Mouse (Mus musculus): ENCODE measurements around the gene Gm10722. TPM values are rescaled to one million over a fixed set of nuclear protein-coding genes. Genes with fewer than 3 reads are reported as not detected.
"Not testable (repeated sequence)": the region's sequence is repeated elsewhere in the genome, so short reads cannot be mapped to it uniquely, and the experiment has no call there.

Gene Gm10722
- total RNA-seq, 2 experiments from 2014 or later: not detected

- DNase-seq: peak; percentile 44 to 51
Observed at GRCm38 (mm10) chr9:3025653-3026052, 24.9 kb downstream of the Gm10722 start.

- not testable (repeated sequence) for DNase-seq
Observed at GRCm38 (mm10) chr9:3026136-3026535, 25.4 kb downstream of the Gm10722 start.

DNA sequence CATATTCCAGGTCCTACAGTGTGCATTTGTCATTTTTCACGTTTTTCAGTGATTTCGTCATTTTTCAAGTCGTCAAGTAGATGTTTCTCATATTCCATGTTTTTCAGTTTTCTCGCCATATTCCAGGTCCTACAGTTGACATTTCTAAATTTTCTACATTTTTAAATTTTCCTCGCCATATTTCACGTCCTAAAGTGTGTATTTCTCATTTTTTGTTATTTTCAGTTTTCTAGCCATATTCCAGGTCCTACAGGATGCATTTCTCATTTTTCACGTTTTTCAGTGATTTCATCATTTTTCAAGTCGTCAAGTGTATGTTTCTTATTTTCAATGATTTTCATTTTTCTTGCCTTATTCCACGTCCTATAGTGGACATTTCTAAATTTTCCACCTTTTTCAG lies 26.0 kb downstream of the Gm10722 start:
- not testable (repeated sequence) for DNase-seq

GRCm38 (mm10) chr9:3027200-3027599 lies 26.5 kb downstream of the Gm10722 start:
- DNase-seq: not testable (repeated sequence)

DNA sequence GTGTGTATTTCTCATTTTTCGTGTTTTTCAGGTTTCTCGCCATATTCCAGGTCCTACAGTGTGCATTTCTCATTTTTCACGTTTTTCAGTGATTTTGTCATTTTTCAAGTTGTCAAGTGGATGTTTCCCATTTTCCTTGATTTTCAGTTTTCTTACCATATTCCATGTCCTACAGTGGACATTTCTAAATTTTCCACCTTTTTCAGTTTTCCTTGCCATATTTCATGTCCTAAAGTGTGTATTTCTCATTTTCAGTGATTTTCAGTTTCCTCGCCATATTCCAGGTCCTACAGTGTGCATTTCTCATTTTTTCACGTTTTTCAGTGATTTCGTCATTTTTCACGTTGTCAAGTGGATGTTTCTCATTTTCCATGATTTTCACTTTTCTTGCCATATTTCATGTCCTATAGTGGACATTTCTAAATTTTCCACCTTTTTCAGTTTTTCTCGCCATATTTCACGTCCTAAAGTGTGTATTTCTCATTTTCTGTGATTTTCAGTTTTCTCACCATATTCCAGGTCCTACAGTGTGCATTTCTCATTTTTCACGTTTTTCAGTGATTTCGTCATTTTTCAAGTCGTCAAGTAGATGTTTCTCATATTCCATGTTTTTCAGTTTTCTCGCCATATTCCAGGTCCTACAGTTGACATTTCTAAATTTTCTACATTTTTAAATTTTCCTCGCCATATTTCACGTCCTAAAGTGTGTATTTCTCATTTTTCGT lies 28.7 kb downstream of the Gm10722 start:
- peak; percentile 16 to 24 for DNase-seq

- not testable (repeated sequence) for DNase-seq
Observed at GRCm38 (mm10) chr9:3030677-3031318, 30.1 kb downstream of the Gm10722 start.

DNA sequence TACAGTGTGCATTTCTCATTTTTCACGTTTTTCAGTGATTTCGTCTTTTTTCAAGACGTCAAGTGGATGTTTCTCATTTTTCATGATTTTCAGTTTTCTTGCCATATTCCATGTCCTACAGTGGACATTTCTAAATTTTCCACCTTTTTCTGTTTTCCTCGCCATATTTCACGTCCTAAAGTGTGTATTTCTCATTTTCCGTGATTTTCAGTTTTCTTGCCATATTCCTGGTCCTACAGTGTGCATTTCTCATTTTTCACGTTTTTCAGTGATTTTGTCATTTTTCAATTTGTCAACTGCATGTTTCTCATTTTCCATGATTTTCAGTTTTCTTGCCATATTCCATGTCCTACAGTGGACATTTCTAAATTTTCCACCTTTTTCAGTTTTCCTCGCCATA lies 33.6 kb downstream of the Gm10722 start, which contains the start of gene Gm17535:
Gm17535 (plus strand) TSS at position 301 of the 400 bp plus-strand sequence.
- not testable (repeated sequence) for DNase-seq

- not testable (repeated sequence) for DNase-seq
Observed at GRCm38 (mm10) chr9:3036577-3036976, 35.9 kb downstream of the Gm10722 start, which contains the start of gene Gm10715. Gene Gm10715 (plus strand): TSS chr9:3036877.

DNA sequence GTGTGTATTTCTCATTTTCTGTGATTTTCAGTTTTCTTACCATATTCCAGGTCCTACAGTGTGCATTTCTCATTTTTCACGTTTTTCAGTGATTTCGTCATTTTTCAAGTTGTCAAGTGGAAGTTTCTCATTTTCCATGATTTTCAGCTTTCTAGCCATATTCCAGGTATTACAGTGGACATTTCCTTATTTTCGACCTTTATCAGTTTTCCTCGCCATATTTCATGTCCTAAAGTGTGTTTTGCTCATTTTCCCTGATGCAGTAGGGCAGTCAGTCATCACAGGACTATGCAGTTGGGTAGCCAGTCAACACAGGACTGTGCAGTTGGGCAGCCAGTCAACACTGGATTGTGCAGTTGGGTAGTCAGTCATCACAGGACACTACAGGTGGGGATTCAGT lies 37.4 kb downstream of the Gm10722 start:
- DNase-seq: not testable (repeated sequence)

Small RNAs within 50 kb of the gene (microRNA-seq; reads per million reads assigned to microRNA genes)
- gene Mir101c: 0 reads per million in 2 experiments

Other genes starting within 250 kb of the Gm10722 start
- not detected for gene Gm11168, start 2.4 kb downstream of the Gm10722 start, total RNA-seq (2021)
- not detected for gene Gm10721, start 12.2 kb downstream of the Gm10722 start, total RNA-seq (2021)
- not detected for gene Gm10720, start 14.7 kb downstream of the Gm10722 start, total RNA-seq (2021)
- under 1 TPM in 1 of 2 experiments, not detected in 1; 0.78 TPM for gene Gm10719, start 16.5 kb downstream of the Gm10722 start, total RNA-seq (2021)
- under 1 TPM in 1 of 2 experiments, not detected in 1; 0.92 TPM for gene Gm10718, start 22.6 kb downstream of the Gm10722 start, total RNA-seq (2021)
- not detected for gene Gm10717, start 24.5 kb downstream of the Gm10722 start, total RNA-seq (2021)
- gene Gm17535, start 33.7 kb downstream of the Gm10722 start, total RNA-seq (2021): not detected
- not detected for gene Gm10715, start 36.0 kb downstream of the Gm10722 start, total RNA-seq (2021)